Mouse (Mus musculus): Measurements from ENCODE around the gene Sgcd. TPM values are rescaled to one million over a fixed set of nuclear protein-coding genes. Genes with fewer than 3 reads are reported as not detected.
A peak's percentile ranks its signal among the peaks of the same experiment; 100 is the strongest.

Sgcd gene
- polyA plus RNA-seq, 1 experiment from 2014 or later = 3.1 TPM

DNA sequence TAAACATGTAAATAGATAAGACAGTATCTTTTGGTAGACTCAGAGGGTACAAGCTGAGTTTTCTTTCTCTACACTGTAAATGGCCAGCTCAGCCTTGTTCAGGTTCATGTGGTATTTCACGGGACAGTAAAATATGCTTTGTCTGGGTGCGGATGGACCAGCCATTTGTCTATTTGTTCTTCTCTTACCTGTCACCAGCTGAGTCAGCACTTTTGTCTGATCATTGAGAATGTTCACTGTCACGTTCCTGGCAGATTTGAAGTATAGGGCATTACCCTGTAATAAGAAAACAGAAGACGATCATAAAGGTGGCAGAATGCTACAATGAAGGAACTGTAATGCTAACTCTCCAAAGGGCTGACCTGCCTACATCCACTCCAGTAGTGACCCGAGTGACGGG lies 856.4 kb downstream of the Sgcd start:
- H3K27ac ChIP-seq (ENCODE audit: low read depth, low read length) = no peak overlapping the region
- H3K4me2 ChIP-seq (replicated peaks; ENCODE audit: low read depth, low read length) = no peak overlapping the region
- no peak overlapping the region for H3K9ac ChIP-seq (ENCODE audit: low read depth, low read length)
- 90% methylated on average over 6 of the region's 6 CpGs for WGBS
- 0 out of 2 replicates have a peak, but pooled peaks cover 7% of the 10 kb centered on the region for H3K4me1 ChIP-seq (ENCODE audit: control insufficient read depth, insufficient read depth, low read length)
- no peak overlapping the region for H3K4me3 ChIP-seq (ENCODE audit: low read length)
- H3K9me3 ChIP-seq (ENCODE audit: control insufficient read depth, low read length) = no peaks in the 10 kb centered on the region
- no peak for ATAC-seq (ENCODE audit: low FRiP score, low TSS enrichment)
- no peaks in the 10 kb centered on the region for H3K36me3 ChIP-seq (ENCODE audit: control insufficient read depth, insufficient read depth, low read length)
- H3K27me3 ChIP-seq (ENCODE audit: control insufficient read depth, insufficient read depth, low read length) = no peaks in the 10 kb centered on the region

GRCm38 (mm10) chr11:47130432-47130831 lies 858.3 kb downstream of the Sgcd start:
- no peaks in the 10 kb centered on the region for H3K36me3 ChIP-seq (ENCODE audit: control insufficient read depth, insufficient read depth, low read length)
- H3K4me1 ChIP-seq (ENCODE audit: control insufficient read depth, insufficient read depth, low read length) = 0 out of 2 replicates have a peak, but pooled peaks cover 7% of the 10 kb centered on the region
- no peaks in the 10 kb centered on the region for H3K9me3 ChIP-seq (ENCODE audit: control insufficient read depth, low read length)
- no peaks in the 10 kb centered on the region for H3K27me3 ChIP-seq (ENCODE audit: control insufficient read depth, insufficient read depth, low read length)
- no peak overlapping the region for H3K27ac ChIP-seq (ENCODE audit: low read depth, low read length)
- H3K9ac ChIP-seq (ENCODE audit: low read depth, low read length) = no peak overlapping the region
- ATAC-seq (ENCODE audit: low FRiP score, low TSS enrichment) = peak; percentile 57; the same call in 1 of the 2 replicates
- no peak overlapping the region for H3K4me2 ChIP-seq (replicated peaks; ENCODE audit: low read depth, low read length)
- no peak overlapping the region for H3K4me3 ChIP-seq (ENCODE audit: low read length)
- 40% methylated on average over 3 of the region's 3 CpGs for WGBS

- peak; percentile 60; the same call in 1 of the 2 replicates for ATAC-seq (ENCODE audit: low FRiP score, low TSS enrichment)
- no peak overlapping the region for H3K4me2 ChIP-seq (replicated peaks; ENCODE audit: low read depth, low read length)
- no peak overlapping the region for H3K4me3 ChIP-seq (ENCODE audit: low read length)
- no peaks in the 10 kb centered on the region for H3K36me3 ChIP-seq (ENCODE audit: control insufficient read depth, insufficient read depth, low read length)
- H3K4me1 ChIP-seq (ENCODE audit: control insufficient read depth, insufficient read depth, low read length) = 0 out of 2 replicates have a peak, but pooled peaks cover 7% of the 10 kb centered on the region
- no peak overlapping the region for H3K27ac ChIP-seq (ENCODE audit: low read depth, low read length)
- H3K27me3 ChIP-seq (ENCODE audit: control insufficient read depth, insufficient read depth, low read length) = no peaks in the 10 kb centered on the region
- no peaks in the 10 kb centered on the region for H3K9me3 ChIP-seq (ENCODE audit: control insufficient read depth, low read length)
- 27% methylated on average over 7 of the region's 7 CpGs for WGBS
- no peak overlapping the region for H3K9ac ChIP-seq (ENCODE audit: low read depth, low read length)
These were observed 858.8 kb downstream of the Sgcd start for GRCm38 (mm10) chr11:47129992-47130391.

DNA sequence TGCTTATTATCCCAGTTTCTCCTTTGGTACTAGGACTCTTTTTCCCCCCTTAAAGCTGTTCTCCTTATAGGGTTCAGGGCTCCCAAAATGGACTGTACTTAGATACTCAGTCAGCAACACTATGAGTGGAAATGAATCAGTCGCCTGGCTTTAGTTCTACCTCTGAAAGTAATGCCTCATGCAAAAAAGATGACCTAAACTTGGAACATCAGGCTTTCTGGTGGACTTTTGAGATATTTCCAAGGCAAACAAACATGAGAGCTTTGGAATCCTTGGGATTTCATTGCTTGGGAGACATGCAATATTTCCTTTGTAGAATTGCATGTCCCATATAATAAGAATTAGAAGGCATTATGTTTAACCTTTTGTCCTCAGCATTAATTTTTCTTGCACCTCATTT lies 859.6 kb downstream of the Sgcd start:
- Histone ChIP-seq H3K27me3 (ENCODE audit: control insufficient read depth, insufficient read depth, low read length) (no peaks in the 10 kb centered on the region), H3K4me3 (ENCODE audit: low read length) (no peak overlapping the region), H3K4me1 (ENCODE audit: control insufficient read depth, insufficient read depth, low read length) (0 out of 2 replicates have a peak, but pooled peaks cover 7% of the 10 kb centered on the region), H3K9ac (ENCODE audit: low read depth, low read length) (no peak overlapping the region), H3K36me3 (ENCODE audit: control insufficient read depth, insufficient read depth, low read length) (no peaks in the 10 kb centered on the region), H3K9me3 (ENCODE audit: control insufficient read depth, low read length) (no peaks in the 10 kb centered on the region), H3K4me2 (replicated peaks; ENCODE audit: low read depth, low read length) (no peak overlapping the region), H3K27ac (ENCODE audit: low read depth, low read length) (no peak overlapping the region)
- 77% methylated on average over 1 of the region's 1 CpGs for WGBS
- ATAC-seq (ENCODE audit: low FRiP score, low TSS enrichment) = no peak

DNA sequence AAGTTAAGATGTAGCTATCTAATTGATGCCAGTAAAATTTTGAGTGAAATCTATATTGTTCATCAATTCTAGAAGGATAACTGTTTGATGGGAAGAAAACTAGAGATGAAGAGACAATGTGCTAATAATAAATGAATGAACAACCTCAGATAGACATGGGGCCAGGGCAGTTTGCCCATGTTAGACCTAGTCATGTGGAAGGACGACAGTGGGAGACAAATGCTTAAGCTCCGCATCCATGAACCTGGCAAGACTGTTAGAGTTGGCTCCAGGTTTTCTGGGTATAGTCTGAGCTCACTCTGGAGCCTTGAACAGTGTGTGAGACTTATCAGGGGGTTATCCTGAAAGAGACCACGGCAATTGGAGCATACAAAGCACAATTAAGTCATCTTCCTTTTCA lies 860.4 kb downstream of the Sgcd start:
- H3K4me3 ChIP-seq (ENCODE audit: low read length) = no peak overlapping the region
- no peaks in the 10 kb centered on the region for H3K36me3 ChIP-seq (ENCODE audit: control insufficient read depth, insufficient read depth, low read length)
- WGBS = 84% methylated on average over 3 of the region's 3 CpGs

DNA sequence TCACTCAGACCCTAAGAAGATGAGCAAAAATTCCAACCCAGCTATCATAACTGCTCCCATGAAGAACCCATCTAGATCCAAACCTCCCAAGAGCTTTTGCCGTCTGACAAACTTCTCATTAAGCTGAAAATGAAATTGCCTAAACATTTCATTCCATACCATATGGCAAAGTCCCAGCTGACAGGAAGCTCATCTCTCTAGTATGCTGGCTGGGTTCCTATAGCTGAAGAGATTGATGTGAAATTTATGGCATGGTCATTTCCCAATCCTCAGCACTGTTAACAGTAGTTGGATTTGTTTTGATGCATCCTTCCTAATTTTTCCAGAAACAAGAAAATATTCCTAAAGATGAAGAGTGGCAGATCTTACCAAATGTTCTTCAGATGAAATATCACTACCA lies 867.9 kb downstream of the Sgcd start:
- no peaks in the 10 kb centered on the region for H3K4me1 ChIP-seq (ENCODE audit: control insufficient read depth, insufficient read depth, low read length)
- no peaks in the 10 kb centered on the region for H3K36me3 ChIP-seq (ENCODE audit: control insufficient read depth, insufficient read depth, low read length)
- H3K9ac ChIP-seq (ENCODE audit: low read depth, low read length) = no peak overlapping the region
- H3K4me2 ChIP-seq (replicated peaks; ENCODE audit: low read depth, low read length) = no peak overlapping the region
- 85% methylated on average over 1 of the region's 1 CpGs for WGBS
- ATAC-seq (ENCODE audit: low FRiP score, low TSS enrichment) = no peak
- no peak overlapping the region for H3K27ac ChIP-seq (ENCODE audit: low read depth, low read length)
- no peaks in the 10 kb centered on the region for H3K9me3 ChIP-seq (ENCODE audit: control insufficient read depth, low read length)
- no peaks in the 10 kb centered on the region for H3K27me3 ChIP-seq (ENCODE audit: control insufficient read depth, insufficient read depth, low read length)
- no peak overlapping the region for H3K4me3 ChIP-seq (ENCODE audit: low read length)

More for the DNA sequence above, 860.4 kb downstream of the Sgcd start:
- H3K9ac ChIP-seq (ENCODE audit: low read depth, low read length) = no peak overlapping the region
- no peaks in the 10 kb centered on the region for H3K9me3 ChIP-seq (ENCODE audit: control insufficient read depth, low read length)
- no peak overlapping the region for H3K4me2 ChIP-seq (replicated peaks; ENCODE audit: low read depth, low read length)
- no peak overlapping the region for H3K27ac ChIP-seq (ENCODE audit: low read depth, low read length)
- H3K4me1 ChIP-seq (ENCODE audit: control insufficient read depth, insufficient read depth, low read length) = 0 out of 2 replicates have a peak, but pooled peaks cover 7% of the 10 kb centered on the region
- no peaks in the 10 kb centered on the region for H3K27me3 ChIP-seq (ENCODE audit: control insufficient read depth, insufficient read depth, low read length)
- no peak for ATAC-seq (ENCODE audit: low FRiP score, low TSS enrichment)

- peak; percentile 73 for ATAC-seq (ENCODE audit: low FRiP score, low TSS enrichment)
- no peak overlapping the region for H3K27ac ChIP-seq (ENCODE audit: low read depth, low read length)
These were observed 870.9 kb downstream of the Sgcd start for GRCm38 (mm10) chr11:47117896-47118295.

GRCm38 (mm10) chr11:47114366-47114765 lies 874.4 kb downstream of the Sgcd start:
- no peak overlapping the region for H3K4me3 ChIP-seq (ENCODE audit: low read length)
- H3K9me3 ChIP-seq (ENCODE audit: control insufficient read depth, low read length) = no peaks in the 10 kb centered on the region
- H3K4me2 ChIP-seq (replicated peaks; ENCODE audit: low read depth, low read length) = no peak overlapping the region
- H3K4me1 ChIP-seq (ENCODE audit: control insufficient read depth, insufficient read depth, low read length) = peaks cover 9% of the 10 kb centered on the region; the same call in 1 of the 2 replicates
- WGBS = 94% methylated on average over 4 of the region's 4 CpGs
- ATAC-seq (ENCODE audit: low FRiP score, low TSS enrichment) = no peak
- no peaks in the 10 kb centered on the region; the same call in 1 of the 2 replicates for H3K27me3 ChIP-seq (ENCODE audit: control insufficient read depth, insufficient read depth, low read length)
- H3K27ac ChIP-seq (ENCODE audit: low read depth, low read length) = no peak overlapping the region
- no peaks in the 10 kb centered on the region for H3K36me3 ChIP-seq (ENCODE audit: control insufficient read depth, insufficient read depth, low read length)
- H3K9ac ChIP-seq (ENCODE audit: low read depth, low read length) = no peak overlapping the region

More at GRCm38 (mm10) chr11:47117896-47118295, 870.9 kb downstream of the Sgcd start:
- Histone ChIP-seq H3K27me3 (ENCODE audit: control insufficient read depth, insufficient read depth, low read length) (no peaks in the 10 kb centered on the region; the same call in 1 of the 2 replicates), H3K4me2 (replicated peaks; ENCODE audit: low read depth, low read length) (no peak overlapping the region), H3K4me1 (ENCODE audit: control insufficient read depth, insufficient read depth, low read length) (peaks cover 3% of the 10 kb centered on the region; the same call in 1 of the 2 replicates), H3K4me3 (ENCODE audit: low read length) (no peak overlapping the region), H3K9me3 (ENCODE audit: control insufficient read depth, low read length) (no peaks in the 10 kb centered on the region), H3K36me3 (ENCODE audit: control insufficient read depth, insufficient read depth, low read length) (no peaks in the 10 kb centered on the region), H3K9ac (ENCODE audit: low read depth, low read length) (no peak overlapping the region)
- 33% methylated on average over 2 of the region's 2 CpGs for WGBS

DNA sequence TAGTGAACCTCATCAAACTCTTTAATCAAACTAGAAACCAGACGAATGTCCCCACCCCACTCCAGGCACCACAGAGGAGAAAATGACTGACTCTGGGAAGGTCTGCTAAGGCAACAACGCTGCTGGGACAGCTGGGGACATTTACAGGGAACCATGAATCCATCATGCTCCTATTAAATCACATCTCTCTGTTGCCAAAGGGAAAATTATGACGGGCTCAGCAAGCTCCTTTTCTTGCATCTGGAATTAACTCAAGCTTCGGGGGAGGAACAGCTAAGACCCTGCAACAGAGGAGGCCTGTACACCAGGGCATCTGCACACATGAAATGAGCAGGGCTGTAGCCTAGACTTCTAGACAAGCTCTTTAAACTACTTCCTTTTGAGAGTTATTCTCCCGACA lies 875.7 kb downstream of the Sgcd start:
- H3K4me2 ChIP-seq (replicated peaks; ENCODE audit: low read depth, low read length) = no peak overlapping the region
- H3K27me3 ChIP-seq (ENCODE audit: control insufficient read depth, insufficient read depth, low read length) = no peaks in the 10 kb centered on the region; the same call in 1 of the 2 replicates
- H3K27ac ChIP-seq (ENCODE audit: low read depth, low read length) = no peak overlapping the region
- no peaks in the 10 kb centered on the region for H3K36me3 ChIP-seq (ENCODE audit: control insufficient read depth, insufficient read depth, low read length)
- no peak overlapping the region for H3K9ac ChIP-seq (ENCODE audit: low read depth, low read length)
- peaks cover 9% of the 10 kb centered on the region; the same call in 1 of the 2 replicates for H3K4me1 ChIP-seq (ENCODE audit: control insufficient read depth, insufficient read depth, low read length)
- H3K4me3 ChIP-seq (ENCODE audit: low read length) = no peak overlapping the region
- 29% methylated on average over 5 of the region's 5 CpGs for WGBS
- no peaks in the 10 kb centered on the region for H3K9me3 ChIP-seq (ENCODE audit: control insufficient read depth, low read length)
- ATAC-seq (ENCODE audit: low FRiP score, low TSS enrichment) = 0 out of 2 replicates have a peak, but pooled peaks have one; percentile 32

All from kidney, embryonic 14.5 days (tissue).